Mouse (Mus musculus) T-cell, adult 2 months (primary cell): Measurements from ENCODE around the gene Zfp672.

Experiments used
- DNase-seq: peaks from one replicate; pipeline ENCODE4 v3.0.0; 2022; ENCODE audit warnings: low spot score

The Zfp672 gene

DNA sequence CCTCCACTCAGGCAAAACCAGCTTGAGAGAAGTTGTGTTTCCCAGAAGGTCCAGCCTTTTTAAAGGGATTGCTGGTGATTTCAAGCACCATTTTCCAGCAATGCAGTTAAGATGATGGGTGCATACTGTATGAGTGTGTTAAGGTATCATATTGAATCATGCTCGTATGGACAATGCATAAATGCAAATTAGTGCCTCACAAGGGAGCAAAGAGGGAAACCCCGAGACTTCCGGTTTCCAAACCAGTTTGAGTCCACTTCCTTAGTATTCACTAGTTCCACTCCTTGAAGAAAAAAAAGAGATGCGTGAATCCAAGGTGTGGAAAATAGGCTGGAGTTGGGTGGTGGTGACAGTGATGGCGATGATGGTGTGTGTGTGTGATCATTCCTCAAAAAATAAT is 47.6 kb downstream of the Zfp672 start:
- no peak for DNase-seq

DNA sequence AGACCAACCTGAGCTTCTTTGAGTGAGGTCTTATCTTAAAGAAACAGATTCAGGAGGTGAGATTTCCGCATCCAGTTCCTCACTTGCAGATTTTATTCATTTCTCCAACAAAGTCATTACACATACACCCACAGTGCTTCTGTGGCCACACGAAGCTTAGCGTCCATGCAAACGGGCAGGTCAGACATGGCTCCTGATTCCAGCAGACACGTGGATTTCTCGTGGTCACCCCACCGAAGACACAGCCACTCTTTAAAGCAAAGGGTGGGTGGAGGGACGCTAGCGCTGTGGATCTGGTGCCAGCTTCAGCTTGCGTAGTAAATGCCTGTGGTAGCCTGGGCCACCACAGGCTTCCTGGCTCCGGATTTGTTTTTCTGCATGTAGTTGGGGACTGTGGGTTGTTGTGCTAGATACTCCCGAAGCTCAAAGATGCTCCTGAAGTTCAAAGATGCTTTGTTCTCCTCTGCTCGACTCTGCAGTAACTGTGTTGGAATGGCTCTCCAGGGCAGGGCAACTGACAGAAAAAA is 48.1 kb downstream of the Zfp672 start:
- DNase-seq, result peak; percentile 53

DNA sequence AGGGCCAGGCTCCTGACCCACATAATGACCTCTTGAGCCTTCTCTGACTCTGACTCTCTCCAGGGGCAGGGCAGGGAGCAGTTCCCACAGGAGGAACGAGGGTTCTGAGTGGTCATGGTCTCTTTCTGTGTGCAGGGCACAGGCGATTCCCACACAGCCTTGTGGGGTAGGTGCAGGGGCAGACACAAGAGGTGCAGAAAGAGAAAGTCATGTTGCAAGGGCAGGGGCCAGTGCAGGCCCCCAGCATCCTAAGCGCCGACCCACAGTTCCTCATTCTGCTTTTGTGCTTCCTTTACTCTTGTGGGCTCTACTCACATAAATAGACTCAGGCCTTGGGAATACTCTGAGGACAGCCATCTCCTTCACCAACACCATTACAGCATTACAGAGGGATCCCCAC is 54.4 kb downstream of the Zfp672 start:
- no peak for DNase-seq

DNA sequence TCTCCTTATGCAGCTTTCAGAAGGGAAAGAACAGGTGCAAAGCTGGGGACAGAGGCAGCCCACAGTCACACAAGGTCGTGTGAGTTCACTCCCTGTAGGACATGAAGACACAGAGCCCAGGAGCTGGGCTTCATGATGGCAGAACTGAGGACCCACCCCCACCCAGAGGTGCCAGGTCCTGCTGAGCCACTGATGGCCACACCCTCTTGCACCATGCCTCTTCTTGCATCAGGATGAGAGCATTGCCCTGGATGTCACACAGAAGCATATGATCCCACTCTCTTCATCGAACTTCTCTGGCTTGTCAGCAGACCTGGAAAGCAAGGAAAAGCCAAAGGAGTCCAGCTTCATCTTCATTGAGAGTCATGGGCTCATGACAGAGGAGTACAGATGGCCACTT is 55.6 kb downstream of the Zfp672 start, which contains the start of gene 4930438A08Rik:
Gene 4930438A08Rik, plus strand, starts transcription at position 228 of the 400 bp plus-strand sequence.
- no peak for DNase-seq

DNA sequence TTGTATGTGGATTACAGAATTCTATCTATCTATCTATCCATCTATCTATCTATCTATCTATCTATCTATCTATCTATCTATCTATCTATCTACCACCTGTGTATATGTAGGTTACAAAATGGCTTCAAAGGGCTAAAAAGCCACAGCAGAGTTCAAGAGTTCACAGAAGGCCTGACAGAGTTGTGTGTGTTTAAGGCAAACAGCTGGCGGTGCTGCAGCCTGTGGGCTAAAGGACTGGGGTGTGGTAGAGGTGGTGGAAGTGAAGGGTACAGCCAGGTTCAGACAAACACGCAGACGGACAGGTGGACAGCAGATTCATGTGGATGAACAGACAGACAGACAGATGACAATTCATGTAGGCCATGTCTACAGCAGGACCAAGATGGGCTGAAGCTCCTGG is 61.9 kb downstream of the Zfp672 start:
- DNase-seq, result no peak
